Mouse (Mus musculus): ENCODE measurements around the gene Tnfrsf1b.
"Not testable (repeated sequence)": the region's sequence is repeated elsewhere in the genome, so short reads cannot be mapped to it uniquely, and the experiment has no call there.

Gene Tnfrsf1b

GRCm38 (mm10) chr4:145178918-145179549 is 67.6 kb downstream of the Tnfrsf1b start:
- DNase-seq = no peak

DNA sequence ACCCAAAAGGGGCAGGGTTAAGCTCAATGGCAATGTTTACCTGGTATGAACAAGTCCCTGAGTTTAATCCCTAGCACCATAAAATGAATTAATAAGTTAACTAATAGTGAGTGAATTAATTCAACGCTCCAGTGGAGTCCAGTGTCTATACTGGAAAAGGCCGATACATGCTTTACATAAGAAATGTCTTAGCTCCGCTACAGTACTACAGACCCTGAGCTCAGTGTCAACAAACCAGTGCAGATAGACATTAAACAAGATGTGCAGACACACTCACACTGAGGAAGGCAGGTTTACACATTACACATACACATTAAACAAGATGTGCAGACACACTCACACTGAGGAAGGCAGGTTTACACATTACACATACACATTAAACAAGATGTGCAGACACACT is 81.1 kb downstream of the Tnfrsf1b start:
- not testable (repeated sequence) for DNase-seq

GRCm38 (mm10) chr4:145164111-145164510 is 82.6 kb downstream of the Tnfrsf1b start:
- no peak for DNase-seq
